Mouse (Mus musculus): Measurements from ENCODE around the gene Notum.

Gene Notum

GRCm38 (mm10) chr11:120617519-120618112 lies 43.4 kb downstream of the Notum start, which contains the start of gene Pcyt2:
TSS of gene Pcyt2 (minus strand) at chr11:120617936.
- DNase-seq (ENCODE audit: low spot score): peak; percentile 84

GRCm38 (mm10) chr11:120616617-120617294 lies 44.2 kb downstream of the Notum start:
- DNase-seq (ENCODE audit: low spot score): no peak

GRCm38 (mm10) chr11:120615606-120616203 lies 45.3 kb downstream of the Notum start:
- DNase-seq (ENCODE audit: low spot score): no peak

GRCm38 (mm10) chr11:120615167-120615566 lies 45.8 kb downstream of the Notum start:
- no peak for DNase-seq (ENCODE audit: low spot score)

- no peak for DNase-seq (ENCODE audit: low spot score)
Observed at GRCm38 (mm10) chr11:120613976-120614375, 47.0 kb downstream of the Notum start.

GRCm38 (mm10) chr11:120613481-120613972 lies 47.4 kb downstream of the Notum start:
- DNase-seq (ENCODE audit: low spot score): no peak

- no peak for DNase-seq (ENCODE audit: low spot score)
Observed at GRCm38 (mm10) chr11:120612763-120613162, 48.2 kb downstream of the Notum start.

- no peak for DNase-seq (ENCODE audit: low spot score)
Observed at GRCm38 (mm10) chr11:120610477-120611046, 50.4 kb downstream of the Notum start.

GRCm38 (mm10) chr11:120609250-120609649 lies 51.7 kb downstream of the Notum start:
- DNase-seq (ENCODE audit: low spot score): peak; percentile 58

- no peak for DNase-seq (ENCODE audit: low spot score)
Observed at GRCm38 (mm10) chr11:120608241-120609034, 52.5 kb downstream of the Notum start, which contains the start of gene Npb. TSS of gene Npb (plus strand) at chr11:120608477.

GRCm38 (mm10) chr11:120606764-120607163 lies 54.2 kb downstream of the Notum start:
- no peak for DNase-seq (ENCODE audit: low spot score)

- no peak for DNase-seq (ENCODE audit: low spot score)
Observed at GRCm38 (mm10) chr11:120605667-120606066, 55.3 kb downstream of the Notum start.

Data from ovary, adult 18-20 months (tissue).